Mouse (Mus musculus): Measurements from ENCODE around the gene Kin. TPM values are rescaled to one million over a fixed set of nuclear protein-coding genes. Genes with fewer than 3 reads are reported as not detected.

Kin gene
- total RNA-seq, 2 experiments from 2014 or later, result 7.6 to 9.2 TPM

- peak; percentile 25 to 63 for DNase-seq
- intact Hi-C loops (cut with DNase I), result loop anchor here (1.0 kb wide), 2 partner anchors 41 to 187 kb away; no protein-coding TSS in a partner anchor
Measured at GRCm38 (mm10) chr2:10101180-10101579, 20.8 kb downstream of the Kin start.

- DNase-seq, result no peak
- intact Hi-C loops (cut with DNase I), result no loop called here
Measured at GRCm38 (mm10) chr2:10108535-10109189, 28.3 kb downstream of the Kin start.

- DNase-seq, result no peak
- intact Hi-C loops (cut with DNase I), result no loop called here
Measured at GRCm38 (mm10) chr2:10118751-10119150, 38.4 kb downstream of the Kin start.

GRCm38 (mm10) chr2:10119276-10119675, 38.9 kb downstream of the Kin start:
- intact Hi-C loops (cut with DNase I), result no loop called here
- DNase-seq, result no peak

GRCm38 (mm10) chr2:10121826-10122225, 41.4 kb downstream of the Kin start:
- intact Hi-C loops (cut with DNase I), result no loop called here

GRCm38 (mm10) chr2:10126122-10126521, 45.7 kb downstream of the Kin start:
- intact Hi-C loops (cut with DNase I), result no loop called here
- no peak for DNase-seq

More at GRCm38 (mm10) chr2:10121826-10122225, 41.4 kb downstream of the Kin start:
- no peak for DNase-seq

- intact Hi-C loops (cut with DNase I), result no loop called here
- DNase-seq, result no peak
Measured at GRCm38 (mm10) chr2:10127471-10127870, 47.1 kb downstream of the Kin start.

- intact Hi-C loops (cut with DNase I), result no loop called here
- no peak for DNase-seq
Measured at GRCm38 (mm10) chr2:10128571-10128970, 48.2 kb downstream of the Kin start.

- DNase-seq, result no peak
- intact Hi-C loops (cut with DNase I), result no loop called here
Measured at GRCm38 (mm10) chr2:10130341-10130990, 50.1 kb downstream of the Kin start.

- intact Hi-C loops (cut with DNase I), result no loop called here
Measured at GRCm38 (mm10) chr2:10131296-10131695, 50.9 kb downstream of the Kin start, which contains the start of gene Itih2. Gene Itih2 (minus strand): TSS chr2:10131396.

GRCm38 (mm10) chr2:10132128-10132527, 51.7 kb downstream of the Kin start:
- DNase-seq, result no peak
- intact Hi-C loops (cut with DNase I), result no loop called here

More at GRCm38 (mm10) chr2:10131296-10131695, 50.9 kb downstream of the Kin start, which contains the start of gene Itih2:
- DNase-seq, result no peak

- no peak for DNase-seq
- intact Hi-C loops (cut with DNase I), result no loop called here
Measured at GRCm38 (mm10) chr2:10133941-10134340, 53.5 kb downstream of the Kin start.

GRCm38 (mm10) chr2:10137320-10137719, 56.9 kb downstream of the Kin start:
- intact Hi-C loops (cut with DNase I), result no loop called here
- no peak for DNase-seq

GRCm38 (mm10) chr2:10140456-10140855, 60.1 kb downstream of the Kin start:
- intact Hi-C loops (cut with DNase I), result no loop called here
- DNase-seq, result no peak

Other genes with a start within 250 kb of the Kin start
- gene 4930412O13Rik, start 199.3 kb upstream of the Kin start, total RNA-seq (2021), result not detected
- not detected for gene 9230102O04Rik, start 191.1 kb upstream of the Kin start, total RNA-seq (2021)
- gene Gata3, start 190.6 kb upstream of the Kin start, total RNA-seq (2021), result 1 to 10 TPM in 1 of 2 experiments, under 1 TPM in 1; 0.47 to 2.2 TPM
- 1 to 10 TPM; 7.5 to 9.2 TPM for gene Taf3, start 32.0 kb upstream of the Kin start, total RNA-seq (2021)
- gene Atp5c1, start 83 bp upstream of the Kin start, total RNA-seq (2021), result 1,000 to 10,000 TPM; 1,521 to 1,571 TPM
- gene Itih2, start 50.8 kb downstream of the Kin start, total RNA-seq (2021), result under 1 TPM; 0.22 to 0.64 TPM
- gene Itih5, start 73.0 kb downstream of the Kin start, total RNA-seq (2021), result 1 to 10 TPM; 6.2 to 7.0 TPM

All from heart, postnatal 36 days (tissue).